Mouse (Mus musculus) ovary, adult 18-20 months (tissue): Measurements from ENCODE around the gene Anapc13.

Experiments
- DNase-seq: peaks from one replicate; pipeline ENCODE4 v3.0.0; 2022; ENCODE audit warnings: low spot score, mixed read lengths

Anapc13 gene

GRCm38 (mm10) chr9:102625983-102626838 is at the start of gene Anapc13, which contains the start of gene Cep63:
Anapc13 (plus strand) TSS chr9:102626296.
Cep63 (minus strand) TSS chr9:102626534.
- DNase-seq: peak; percentile 93

GRCm38 (mm10) chr9:102577480-102577879 is 48.6 kb upstream of the Anapc13 start:
- DNase-seq: no peak

- DNase-seq: no peak
Observed at GRCm38 (mm10) chr9:102581921-102582469, 44.1 kb upstream of the Anapc13 start.

GRCm38 (mm10) chr9:102587347-102587746 is 38.7 kb upstream of the Anapc13 start:
- DNase-seq: no peak

GRCm38 (mm10) chr9:102594667-102595393 is 31.3 kb upstream of the Anapc13 start:
- no peak for DNase-seq

- DNase-seq: no peak
Observed at GRCm38 (mm10) chr9:102595662-102596436, 30.2 kb upstream of the Anapc13 start.

GRCm38 (mm10) chr9:102601187-102601586 is 24.9 kb upstream of the Anapc13 start:
- no peak for DNase-seq

GRCm38 (mm10) chr9:102601666-102602065 is 24.4 kb upstream of the Anapc13 start:
- DNase-seq: no peak

- no peak for DNase-seq
Observed at GRCm38 (mm10) chr9:102605162-102605561, 20.9 kb upstream of the Anapc13 start.

- no peak for DNase-seq
Observed at GRCm38 (mm10) chr9:102607471-102607870, 18.6 kb upstream of the Anapc13 start.

- DNase-seq: no peak
Observed at GRCm38 (mm10) chr9:102609221-102609620, 16.9 kb upstream of the Anapc13 start.

- no peak for DNase-seq
Observed at GRCm38 (mm10) chr9:102615071-102615470, 11.0 kb upstream of the Anapc13 start.

GRCm38 (mm10) chr9:102616267-102616666 is 9.8 kb upstream of the Anapc13 start:
- DNase-seq: no peak

GRCm38 (mm10) chr9:102621385-102621784 is 4.7 kb upstream of the Anapc13 start:
- DNase-seq: no peak

- no peak for DNase-seq
Observed at GRCm38 (mm10) chr9:102622192-102622857, 3.8 kb upstream of the Anapc13 start.

- DNase-seq: no peak
Observed at GRCm38 (mm10) chr9:102622876-102623275, 3.2 kb upstream of the Anapc13 start.

GRCm38 (mm10) chr9:102623581-102623980 is 2.5 kb upstream of the Anapc13 start:
- DNase-seq: no peak

GRCm38 (mm10) chr9:102625401-102625982 is 604 bp upstream of the Anapc13 start:
- no peak for DNase-seq

GRCm38 (mm10) chr9:102626839-102627225 is 736 bp downstream of the Anapc13 start:
- DNase-seq: no peak

- DNase-seq: no peak
Observed at GRCm38 (mm10) chr9:102627442-102627841, 1.3 kb downstream of the Anapc13 start.

GRCm38 (mm10) chr9:102629052-102629451 is 3.0 kb downstream of the Anapc13 start:
- no peak for DNase-seq
